Mouse (Mus musculus): ENCODE measurements around the gene Zc3h12b.
"Not testable (repeated sequence)": the region's sequence is repeated elsewhere in the genome, so short reads cannot be mapped to it uniquely, and the experiment has no call there.

The Zc3h12b gene

GRCm38 (mm10) chrX:95711227-95712111 lies at the start of gene Zc3h12b:
Gene Zc3h12b (plus strand): TSS chrX:95711678.
- DNase-seq (ENCODE audit: extremely low read depth, low read depth, low spot score): no peak

DNA sequence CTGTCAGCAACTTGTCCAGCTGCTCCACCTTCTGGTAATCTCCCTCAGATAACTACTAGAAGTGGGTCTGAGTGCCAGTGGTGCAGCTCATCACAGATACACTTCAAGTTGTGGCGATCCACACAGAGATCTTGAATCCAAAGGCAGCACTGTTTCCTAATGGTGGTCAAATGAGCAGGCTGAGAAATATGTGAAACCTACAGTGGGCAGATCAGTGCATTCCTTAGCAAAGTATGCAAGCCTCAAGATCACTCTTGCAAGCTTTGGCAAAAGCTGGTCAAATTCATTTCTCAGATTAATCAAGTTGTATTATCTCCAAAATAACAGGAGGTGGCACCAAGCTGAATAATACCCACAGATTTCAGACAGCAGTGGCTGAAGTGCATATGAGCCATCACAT lies 29.3 kb upstream of the Zc3h12b start:
- no peak for DNase-seq (ENCODE audit: extremely low read depth, low read depth, low spot score)

- no peak for DNase-seq (ENCODE audit: extremely low read depth, low read depth, low spot score)
Measured at GRCm38 (mm10) chrX:95687119-95687518, 24.4 kb upstream of the Zc3h12b start.

GRCm38 (mm10) chrX:95738253-95738652 lies 26.8 kb downstream of the Zc3h12b start:
- no peak for DNase-seq (ENCODE audit: extremely low read depth, low read depth, low spot score)

DNA sequence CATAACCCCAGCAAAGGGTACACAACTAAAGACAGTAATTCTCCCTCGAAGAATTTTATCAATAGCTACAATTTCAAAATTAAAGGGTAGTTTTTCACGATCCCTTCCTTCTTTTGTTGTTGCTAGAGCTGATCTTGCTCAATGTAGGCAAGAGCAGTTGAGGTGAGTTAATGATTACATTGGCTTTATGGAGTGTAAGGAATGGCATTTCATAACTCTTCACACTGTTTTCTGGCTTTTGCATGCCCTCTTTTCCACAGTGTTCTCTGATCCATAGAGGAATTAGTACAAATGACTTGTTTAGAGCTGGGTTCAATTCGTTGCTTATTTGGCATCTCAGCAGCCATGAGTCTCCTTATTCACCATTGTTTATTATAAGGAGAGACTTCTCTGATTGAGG lies 84.4 kb downstream of the Zc3h12b start:
- DNase-seq (ENCODE audit: extremely low read depth, low read depth, low spot score): no peak

DNA sequence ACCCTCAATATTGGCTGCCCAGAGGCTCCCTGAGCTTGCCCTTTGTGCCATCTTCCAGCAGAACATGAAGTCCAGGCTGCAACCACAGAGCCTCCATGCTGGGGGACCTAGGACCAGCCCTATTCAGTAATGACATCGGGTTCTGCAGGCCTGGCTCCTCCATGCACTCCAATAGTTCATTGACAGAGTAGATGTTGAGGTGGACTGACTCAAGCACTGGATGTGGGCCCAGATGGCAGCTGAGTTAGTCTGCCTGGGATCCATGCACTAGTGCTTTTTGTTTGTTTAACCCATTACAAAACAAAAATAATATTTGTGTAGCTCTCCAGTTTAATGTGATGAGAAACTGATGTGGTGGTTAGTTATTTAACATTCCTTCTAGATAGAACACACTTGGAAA lies 90.3 kb downstream of the Zc3h12b start:
- DNase-seq (ENCODE audit: extremely low read depth, low read depth, low spot score): no peak

DNA sequence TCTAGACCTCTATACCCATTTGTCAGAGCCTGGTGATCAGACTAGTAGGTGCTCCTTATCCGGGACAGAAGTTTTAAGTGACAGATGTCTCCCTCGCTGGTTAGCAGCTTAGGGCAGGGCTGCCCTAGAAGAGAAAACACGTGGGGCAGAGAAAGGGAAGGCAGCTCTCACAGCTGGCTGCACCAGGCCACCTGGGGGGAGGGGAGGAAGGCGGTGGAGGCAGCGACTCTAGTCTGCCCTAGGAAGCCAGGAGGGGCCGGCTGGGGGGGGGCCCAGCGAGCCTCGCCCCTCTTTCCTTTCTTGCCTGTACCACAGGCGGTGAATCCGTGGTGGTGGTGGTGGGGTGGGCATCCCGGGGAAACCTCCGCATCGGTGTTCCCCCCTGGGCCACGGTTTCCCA lies 141.3 kb downstream of the Zc3h12b start:
- no peak for DNase-seq (ENCODE audit: extremely low read depth, low read depth, low spot score)

GRCm38 (mm10) chrX:95881111-95881510 lies 169.6 kb downstream of the Zc3h12b start:
- DNase-seq (ENCODE audit: extremely low read depth, low read depth, low spot score): no peak

DNA sequence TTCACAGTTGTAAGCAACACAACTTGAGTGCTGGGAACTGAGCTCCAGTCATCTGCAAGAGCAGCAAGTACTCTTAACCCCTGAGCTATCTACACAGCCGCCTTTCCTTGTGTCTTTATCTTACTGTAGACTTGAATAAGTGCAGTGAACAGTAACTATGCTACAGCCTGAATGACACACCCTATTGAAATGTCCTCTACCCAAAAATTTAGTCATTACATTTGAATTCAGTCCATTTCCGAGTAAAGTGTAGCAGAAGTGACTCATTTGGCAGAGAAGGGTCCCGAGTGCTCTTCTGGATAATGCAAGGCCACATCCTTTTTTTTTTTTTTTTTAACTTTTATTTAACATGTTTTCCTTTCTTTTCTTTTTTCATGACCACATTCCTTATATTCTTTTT lies 191.2 kb downstream of the Zc3h12b start:
- no peak for DNase-seq (ENCODE audit: extremely low read depth, low read depth, low spot score)

DNA sequence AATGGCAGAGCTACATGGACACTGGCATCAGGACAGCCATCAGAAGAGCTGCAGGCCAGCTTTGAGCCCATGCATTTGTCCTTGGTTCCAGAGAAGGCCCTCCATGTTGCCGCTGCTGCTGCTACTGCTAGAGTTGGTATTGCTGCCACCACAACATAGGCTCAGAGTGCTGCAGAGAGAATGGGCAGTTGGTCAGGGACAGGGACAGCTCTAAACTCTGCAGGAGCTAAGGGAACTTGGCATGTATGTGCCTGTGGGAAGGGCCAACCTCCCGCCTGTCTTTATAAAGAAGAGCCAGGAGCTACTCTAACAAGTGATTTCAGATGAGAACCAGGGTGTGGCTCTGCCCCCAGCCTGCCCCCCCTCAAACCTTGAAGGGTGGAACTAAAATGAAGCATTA lies 224.0 kb downstream of the Zc3h12b start:
- DNase-seq (ENCODE audit: extremely low read depth, low read depth, low spot score): no peak

DNA sequence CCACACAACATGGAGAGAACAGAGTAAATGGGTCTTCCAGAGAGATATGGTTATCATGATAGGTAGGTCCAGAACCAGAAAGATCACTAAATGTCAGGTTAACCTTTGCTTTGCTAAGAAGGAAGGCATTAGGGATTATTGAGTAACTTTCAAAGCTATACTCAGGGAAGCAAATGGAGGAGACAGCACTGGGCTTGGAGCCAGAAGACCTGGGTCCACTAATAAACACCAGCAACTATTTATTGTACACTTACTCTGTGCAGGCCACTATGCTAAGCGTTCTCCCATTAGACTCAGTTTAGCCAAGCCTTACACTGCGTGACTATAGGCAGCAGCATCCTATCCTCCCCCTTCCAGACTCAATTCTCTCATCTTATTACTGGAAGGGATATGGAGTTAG lies 234.0 kb downstream of the Zc3h12b start:
- no peak for DNase-seq (ENCODE audit: extremely low read depth, low read depth, low spot score)

DNA sequence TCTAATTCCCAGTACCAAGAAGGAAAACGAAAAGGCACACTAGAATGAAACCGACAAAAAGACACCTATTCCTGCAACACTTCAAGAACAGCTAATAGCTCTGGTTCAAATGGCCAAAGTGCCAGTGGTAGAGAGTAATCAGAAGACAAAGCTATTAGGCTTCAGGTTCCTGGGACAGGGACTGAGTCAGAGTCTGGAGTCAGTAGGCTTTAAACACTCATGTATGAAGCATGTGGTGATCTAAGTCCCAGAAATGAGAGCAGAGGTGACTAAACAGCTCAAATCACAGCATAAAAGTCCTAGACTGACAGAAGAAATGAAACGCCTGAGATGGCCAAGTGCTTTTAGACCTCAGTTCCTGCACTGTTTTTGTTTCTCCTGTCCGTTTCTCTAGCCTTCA lies 236.7 kb downstream of the Zc3h12b start:
- no peak for DNase-seq (ENCODE audit: extremely low read depth, low read depth, low spot score)

GRCm38 (mm10) chrX:95950776-95951175 lies 239.3 kb downstream of the Zc3h12b start:
- no peak for DNase-seq (ENCODE audit: extremely low read depth, low read depth, low spot score)

DNA sequence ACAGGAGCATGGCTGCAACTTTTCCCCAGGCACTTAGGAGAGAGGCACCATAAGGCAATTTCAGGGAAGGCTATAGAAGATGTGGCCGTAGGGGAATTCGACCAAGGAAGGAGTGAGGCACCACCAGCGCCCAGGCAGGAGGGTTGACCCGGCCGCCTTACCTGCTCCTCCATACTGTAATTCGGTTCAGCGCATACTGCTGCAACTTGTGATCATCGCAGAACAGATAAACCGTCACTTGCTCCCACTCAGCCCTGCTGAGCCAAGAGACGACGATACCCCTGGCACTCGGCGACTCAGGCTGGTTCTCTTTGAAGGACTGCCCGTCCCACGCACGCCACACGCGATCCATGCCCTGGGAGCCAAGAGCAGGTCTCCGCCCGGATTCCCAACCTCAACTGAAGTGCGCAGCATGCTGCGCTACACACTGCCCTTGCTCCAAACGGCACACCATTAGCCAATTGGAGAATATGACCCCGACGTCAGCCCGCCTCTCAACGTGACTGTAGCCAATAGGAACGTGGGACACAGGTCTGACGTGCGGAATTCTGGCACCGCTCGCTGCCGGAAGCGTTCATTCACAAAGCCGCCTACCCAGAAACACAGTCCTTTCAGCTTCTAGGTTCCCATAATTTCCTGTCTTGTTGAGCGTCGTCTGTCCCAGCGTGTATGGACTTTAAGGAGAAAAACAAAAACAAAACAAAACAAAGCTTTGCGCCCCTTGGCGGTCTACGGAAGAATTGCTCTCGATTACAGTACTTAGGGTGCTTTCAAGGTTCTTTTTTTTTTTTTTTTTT lies 245.2 kb downstream of the Zc3h12b start, which contains the start of gene Las1l:
Gene Las1l (minus strand): TSS at position 466 of the 797 bp plus-strand sequence.
- peak; percentile 65 for DNase-seq (ENCODE audit: extremely low read depth, low read depth, low spot score)

DNA sequence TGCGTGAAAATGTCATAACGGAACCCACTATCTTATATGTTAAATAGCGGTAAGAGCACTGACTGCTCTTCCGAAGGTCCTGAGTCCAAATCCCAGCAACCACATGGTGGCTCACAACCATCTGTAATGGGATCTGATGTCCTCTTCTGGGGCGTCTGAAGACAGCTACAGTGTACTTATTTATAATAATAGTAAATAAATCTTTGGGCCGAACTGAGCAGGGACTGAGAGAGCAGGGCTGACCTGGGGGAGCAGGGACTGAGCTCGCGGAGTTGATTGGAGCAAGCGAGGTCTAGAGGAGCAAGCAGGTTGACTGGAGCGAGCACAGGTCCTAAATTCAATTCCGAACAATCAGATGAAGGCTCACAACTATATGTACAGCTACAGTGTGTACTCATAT lies 246.0 kb downstream of the Zc3h12b start:
- DNase-seq (ENCODE audit: extremely low read depth, low read depth, low spot score): not testable (repeated sequence)

DNA sequence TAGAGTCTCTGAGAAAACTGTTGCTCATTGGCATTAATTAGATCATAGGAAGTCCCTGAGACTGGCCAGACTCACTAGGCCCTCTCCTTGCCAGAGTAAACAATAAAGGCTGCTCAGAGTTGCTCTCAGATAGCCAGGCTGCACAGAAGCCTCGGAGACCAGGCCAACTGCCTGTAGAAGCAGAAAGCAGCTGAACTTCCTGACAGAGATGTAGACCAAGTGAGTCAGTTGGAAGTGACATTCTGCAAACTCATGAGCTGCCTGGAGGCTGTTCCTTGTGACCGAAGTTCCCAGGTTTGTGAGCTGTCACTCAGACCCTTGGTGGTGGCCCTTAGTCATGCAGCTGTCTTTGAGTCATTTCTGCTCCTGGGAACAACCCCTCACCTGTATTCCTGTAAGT lies 251.9 kb downstream of the Zc3h12b start:
- no peak for DNase-seq (ENCODE audit: extremely low read depth, low read depth, low spot score)

DNA sequence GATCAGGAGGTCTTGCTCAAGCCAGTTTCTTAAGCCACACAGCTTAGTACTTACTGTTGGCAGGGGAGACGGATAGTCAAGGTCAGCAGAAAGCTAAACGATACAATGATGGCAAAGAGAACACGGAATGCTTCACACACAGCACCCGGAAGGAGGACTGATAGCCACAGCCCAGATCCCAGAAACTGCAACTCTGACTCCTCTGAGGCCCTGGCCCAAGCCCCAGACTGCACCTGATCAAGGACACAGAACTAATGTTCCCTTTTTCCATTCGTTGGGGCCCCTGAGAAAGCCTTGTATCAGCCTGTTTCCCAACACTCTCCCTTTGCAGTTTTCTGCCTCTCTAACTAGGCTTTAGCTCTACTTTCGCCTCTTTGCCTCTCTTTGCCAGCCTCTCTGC lies 253.6 kb downstream of the Zc3h12b start:
- no peak for DNase-seq (ENCODE audit: extremely low read depth, low read depth, low spot score)

GRCm38 (mm10) chrX:95967847-95968593 lies 256.5 kb downstream of the Zc3h12b start:
- DNase-seq (ENCODE audit: extremely low read depth, low read depth, low spot score): no peak

DNA sequence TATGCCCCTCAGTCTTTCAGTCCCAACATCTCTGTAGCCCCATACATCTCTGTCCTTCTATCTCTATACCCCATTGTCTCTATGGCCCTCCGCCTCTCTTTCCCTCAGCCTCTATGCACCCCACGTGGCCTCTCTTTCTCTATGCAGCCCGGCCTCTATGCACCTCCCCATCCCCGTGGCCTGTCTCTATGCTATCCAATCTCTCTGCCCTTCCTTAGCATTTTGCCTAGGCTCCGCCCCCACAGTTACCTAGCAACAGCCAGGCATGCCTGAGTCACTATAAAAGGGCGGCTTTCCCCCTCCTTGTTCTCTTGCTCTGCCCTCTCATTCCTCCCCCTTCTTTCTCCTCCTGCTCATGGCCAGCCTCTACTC lies 257.1 kb downstream of the Zc3h12b start:
- DNase-seq (ENCODE audit: extremely low read depth, low read depth, low spot score): no peak

DNA sequence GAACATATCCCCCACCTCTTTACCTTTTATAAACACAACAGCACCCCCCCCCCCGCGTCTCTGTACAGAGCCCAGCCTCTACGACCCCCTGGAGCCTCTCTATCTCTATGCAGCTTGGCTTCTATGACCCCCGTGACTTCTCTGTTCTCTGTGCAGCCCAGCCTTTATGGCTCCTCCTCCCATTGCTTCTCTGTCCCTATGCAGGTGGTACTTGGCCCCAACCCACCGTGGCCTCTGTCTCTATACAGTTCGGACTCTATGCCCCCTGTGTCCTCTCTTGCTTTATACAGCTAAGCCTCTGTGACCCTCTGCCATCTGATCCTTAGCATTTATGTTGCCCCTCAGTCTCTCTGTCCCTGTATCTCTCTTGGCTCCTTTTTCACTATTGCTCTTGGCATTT lies 257.6 kb downstream of the Zc3h12b start:
- DNase-seq (ENCODE audit: extremely low read depth, low read depth, low spot score): no peak

DNA sequence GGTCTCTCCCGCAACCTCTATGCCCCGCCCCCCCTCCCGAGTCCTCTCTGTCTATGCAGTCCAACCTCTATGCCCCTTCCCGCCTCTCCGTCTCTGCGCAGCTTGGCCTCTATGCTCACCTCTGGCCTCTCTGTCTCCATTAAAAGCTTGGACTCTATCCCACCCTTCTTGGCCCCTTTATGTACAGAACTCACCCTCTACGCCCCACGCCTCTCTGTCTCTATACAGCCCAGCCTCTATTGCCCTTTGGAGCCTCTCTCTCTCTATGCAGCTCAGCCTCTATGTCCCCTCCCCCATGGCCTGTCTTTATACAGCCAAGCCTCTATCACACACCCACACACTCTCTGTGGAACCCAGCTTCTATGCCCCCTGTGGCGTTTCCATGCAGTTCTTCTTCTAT lies 258.5 kb downstream of the Zc3h12b start:
- no peak for DNase-seq (ENCODE audit: extremely low read depth, low read depth, low spot score)

Data from fat pad, adult 2 months (tissue).